Mouse (Mus musculus) limb, embryonic 11.5 days (tissue): ENCODE results near the gene H2-M3. TPM values are rescaled to one million over a fixed set of nuclear protein-coding genes. Genes with fewer than 3 reads are reported as not detected.
"Not testable (repeated sequence)": the region's sequence is repeated elsewhere in the genome, so short reads cannot be mapped to it uniquely, and the experiment has no call there.

ENCODE experiments used
- ATAC-seq: fragments of 200-750 bp; cut with Nextera tagmentation; 2 replicates; pipeline ENCODE4 v1.8.0; 2017; ENCODE audit warnings: low read depth; ENCODE audit not compliant: insufficient number of reproducible peaks, low FRiP score, low TSS enrichment
- DNase-seq: peaks from one replicate; pipeline ENCODE4 v3.0.0-alpha.2; 2015; ENCODE audit warnings: low spot score
- H3K27ac ChIP-seq: fragments of 300-500 bp; sonication (generic); replicated peaks from 2 replicates; pipeline ENCODE4 v1.5.1; 2014; ENCODE audit warnings: low read depth, mild to moderate bottlenecking, low read length
- H3K27me3 ChIP-seq: fragments of 300-500 bp; sonication (generic); 2 replicates; pipeline ENCODE4 v1.6.1; 2014; ENCODE audit warnings: mild to moderate bottlenecking, low read length, mixed read lengths; ENCODE audit not compliant: control insufficient read depth, insufficient read depth
- H3K36me3 ChIP-seq: fragments of 300-500 bp; sonication (generic); 2 replicates; pipeline ENCODE4 v1.6.1; 2014; ENCODE audit warnings: mild to moderate bottlenecking, low read length, moderate library complexity, mixed read lengths; ENCODE audit not compliant: control insufficient read depth, insufficient read depth
- H3K4me1 ChIP-seq: fragments of 300-500 bp; sonication (generic); 2 replicates; pipeline ENCODE4 v1.6.1; 2014; ENCODE audit warnings: low read length, mixed read lengths; ENCODE audit not compliant: control insufficient read depth, insufficient read depth
- H3K4me2 ChIP-seq: fragments of 300-500 bp; sonication (generic); 2 replicates; pipeline ENCODE4 v1.6.1; 2014; ENCODE audit warnings: low read depth, mild to moderate bottlenecking, moderate library complexity; ENCODE audit not compliant: severe bottlenecking
- H3K4me3 ChIP-seq: fragments of 300-500 bp; sonication (generic); 2 replicates; pipeline ENCODE4 v1.5.1; 2014; ENCODE audit warnings: low read depth, low read length
- H3K9ac ChIP-seq: fragments of 300-500 bp; sonication (generic); 2 replicates; pipeline ENCODE4 v1.6.1; 2014; ENCODE audit warnings: mild to moderate bottlenecking, low read length
- H3K9me3 ChIP-seq: fragments of 300-500 bp; sonication (generic); 2 replicates; pipeline ENCODE4 v1.6.1; 2016; ENCODE audit warnings: low read length; ENCODE audit not compliant: control insufficient read depth
- WGBS: fragments of 180-500 bp; shearing (Covaris S2); extraction: QIAGEN DNeasy Blood & Tissue Kit; methylation state at CpG from one replicate; pipeline ENCODE4 v1.1.7; 2014; 5-methylcytosine and 5-hydroxymethylcytosine counted together
- polyA plus RNA-seq: library from polyadenylated mRNA; unstranded; fragments of >200 nt; fragmentation: Nextera tagmentation; extraction: Ambion mirVana; gene quantifications from 2 replicates; pipeline ENCODE4 v1.2.1, GENCODE M21; 2014

H2-M3 gene
- 0.95 and 1.3 TPM in 2 replicates for polyA plus RNA-seq

GRCm38 (mm10) chr17:37270058-37270701 is at the start of gene H2-M3:
Gene H2-M3, plus strand, starts transcription at chr17:37270220.
- peak within 1 kb of the TSS; percentile 77 for H3K4me2 ChIP-seq
- no peaks in the 10 kb centered on the region for H3K27me3 ChIP-seq
- WGBS = 5% methylated on average over 26 of the region's 26 CpGs
- DNase-seq (peak; percentile 94), ATAC-seq (peak; percentile 94)
- no peak within 1 kb of the TSS for H3K27ac ChIP-seq
- no peaks in the 10 kb centered on the region for H3K4me1 ChIP-seq
- peak within 1 kb of the TSS; percentile 41 for H3K4me3 ChIP-seq
- H3K9me3 ChIP-seq = no peaks in the 10 kb centered on the region
- no peaks in the 10 kb centered on the region for H3K36me3 ChIP-seq
- no peak within 1 kb of the TSS for H3K9ac ChIP-seq

- H3K4me3 ChIP-seq = no peak overlapping the region
- DNase-seq = no peak
- no peaks in the 10 kb centered on the region for H3K9me3 ChIP-seq
- H3K27ac ChIP-seq = no peak overlapping the region
- no peaks in the 10 kb centered on the region for H3K36me3 ChIP-seq
- no peak overlapping the region for H3K4me2 ChIP-seq
- ATAC-seq = no peak
- no peak overlapping the region for H3K9ac ChIP-seq
- WGBS = 21% methylated on average over 1 of the region's 1 CpGs
- H3K27me3 ChIP-seq = no peaks in the 10 kb centered on the region
- no peaks in the 10 kb centered on the region for H3K4me1 ChIP-seq
These were observed 48.1 kb upstream of the H2-M3 start for GRCm38 (mm10) chr17:37221879-37222278.

GRCm38 (mm10) chr17:37237230-37237629 is 32.8 kb upstream of the H2-M3 start, which contains the start of gene Olfr97:
Gene Olfr97, minus strand, starts transcription at chr17:37237330.
- H3K9me3 ChIP-seq, H3K4me1 ChIP-seq, H3K9ac ChIP-seq, DNase-seq, H3K36me3 ChIP-seq, H3K27me3 ChIP-seq, H3K4me3 ChIP-seq, H3K27ac ChIP-seq, H3K4me2 ChIP-seq, ATAC-seq: not testable (repeated sequence)
- 89% methylated on average over 2 of the region's 2 CpGs for WGBS

- Histone ChIP-seq H3K9ac (no peak overlapping the region), H3K36me3 (no peaks in the 10 kb centered on the region), H3K4me1 (no peaks in the 10 kb centered on the region), H3K27me3 (no peaks in the 10 kb centered on the region), H3K27ac (no peak overlapping the region), H3K4me2 (no peak overlapping the region), H3K4me3 (no peak overlapping the region), H3K9me3 (no peaks in the 10 kb centered on the region)
- 62% methylated on average over 3 of the region's 3 CpGs for WGBS
- DNase-seq (no peak), ATAC-seq (no peak)
These were observed 27.8 kb upstream of the H2-M3 start for GRCm38 (mm10) chr17:37242198-37242597.

GRCm38 (mm10) chr17:37246715-37247114 is 23.3 kb upstream of the H2-M3 start:
- H3K9me3 ChIP-seq = no peaks in the 10 kb centered on the region
- H3K9ac ChIP-seq = no peak overlapping the region
- no peak overlapping the region for H3K4me2 ChIP-seq
- no peak overlapping the region for H3K27ac ChIP-seq
- no peaks in the 10 kb centered on the region for H3K36me3 ChIP-seq
- ATAC-seq (no peak), DNase-seq (no peak)
- no peaks in the 10 kb centered on the region for H3K27me3 ChIP-seq
- WGBS = 33% methylated on average over 5 of the region's 5 CpGs
- no peak overlapping the region for H3K4me3 ChIP-seq
- H3K4me1 ChIP-seq = no peaks in the 10 kb centered on the region

GRCm38 (mm10) chr17:37249460-37249859 is 20.6 kb upstream of the H2-M3 start:
- no peaks in the 10 kb centered on the region for H3K4me1 ChIP-seq
- H3K9ac ChIP-seq = no peak overlapping the region
- no peaks in the 10 kb centered on the region for H3K27me3 ChIP-seq
- ATAC-seq = no peak
- no peak overlapping the region for H3K4me3 ChIP-seq
- no peak overlapping the region for H3K4me2 ChIP-seq
- no peaks in the 10 kb centered on the region for H3K36me3 ChIP-seq
- no peaks in the 10 kb centered on the region for H3K9me3 ChIP-seq
- H3K27ac ChIP-seq = no peak overlapping the region
- no peak for DNase-seq

- DNase-seq (no peak), ATAC-seq (no peak)
- 4% methylated on average over 1 of the region's 1 CpGs for WGBS
These were observed 19.5 kb upstream of the H2-M3 start for GRCm38 (mm10) chr17:37250544-37250943.

GRCm38 (mm10) chr17:37263626-37264025 is 6.4 kb upstream of the H2-M3 start, which contains the start of gene Olfr98:
Gene Olfr98, minus strand, starts transcription at chr17:37263749.
- Histone ChIP-seq H3K9me3 (no peaks in the 10 kb centered on the region), H3K4me3 (no peak within 1 kb of the TSS), H3K27ac (no peak within 1 kb of the TSS), H3K4me1 (no peaks in the 10 kb centered on the region), H3K36me3 (no peaks in the 10 kb centered on the region), H3K9ac (no peak within 1 kb of the TSS), H3K27me3 (no peaks in the 10 kb centered on the region), H3K4me2 (no peak within 1 kb of the TSS)
- WGBS = 94% methylated on average over 1 of the region's 1 CpGs
- ATAC-seq (no peak), DNase-seq (no peak)

More at GRCm38 (mm10) chr17:37250544-37250943, 19.5 kb upstream of the H2-M3 start:
- Histone ChIP-seq H3K9me3 (no peaks in the 10 kb centered on the region), H3K9ac (no peak overlapping the region), H3K27me3 (no peaks in the 10 kb centered on the region), H3K4me2 (no peak overlapping the region), H3K27ac (no peak overlapping the region), H3K36me3 (no peaks in the 10 kb centered on the region), H3K4me1 (no peaks in the 10 kb centered on the region), H3K4me3 (no peak overlapping the region)

GRCm38 (mm10) chr17:37270702-37271092 is 677 bp downstream of the H2-M3 start:
- Histone ChIP-seq H3K4me3 (peak overlapping the region; percentile 41; the same call in 1 of the 2 replicates), H3K4me2 (peak overlapping the region; percentile 77; the same call in 1 of the 2 replicates), H3K36me3 (no peaks in the 10 kb centered on the region), H3K9ac (no peak overlapping the region), H3K4me1 (no peaks in the 10 kb centered on the region), H3K9me3 (no peaks in the 10 kb centered on the region), H3K27me3 (no peaks in the 10 kb centered on the region), H3K27ac (no peak overlapping the region)
- DNase-seq = no peak
- WGBS = 65% methylated on average over 8 of the region's 8 CpGs
- peak; percentile 53 for ATAC-seq
